Mouse (Mus musculus): ENCODE results near the gene Vars. TPM values are rescaled to one million over a fixed set of nuclear protein-coding genes. Genes with fewer than 3 reads are reported as not detected.
A peak's percentile ranks its signal among the peaks of the same experiment; 100 is the strongest.
"Not testable (repeated sequence)": the region's sequence is repeated elsewhere in the genome, so short reads cannot be mapped to it uniquely, and the experiment has no call there.

Vars gene
- polyA plus RNA-seq, 1 experiment from 2014 or later = 197 TPM

DNA sequence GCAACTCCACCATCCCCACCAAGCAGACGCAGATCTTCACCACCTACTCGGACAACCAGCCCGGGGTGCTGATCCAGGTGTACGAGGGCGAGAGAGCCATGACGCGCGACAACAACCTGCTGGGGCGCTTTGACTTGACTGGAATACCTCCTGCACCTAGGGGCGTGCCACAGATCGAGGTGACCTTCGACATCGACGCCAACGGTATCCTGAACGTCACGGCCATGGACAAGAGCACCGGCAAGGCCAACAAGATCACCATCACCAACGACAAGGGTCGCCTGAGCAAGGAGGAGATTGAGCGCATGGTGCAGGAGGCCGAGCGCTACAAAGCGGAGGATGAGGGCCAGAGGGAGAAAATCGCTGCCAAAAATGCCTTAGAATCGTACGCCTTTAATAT, 22.5 kb upstream of the Vars start:
- Histone ChIP-seq H3K4me3 (no peak overlapping the region), H3K36me3 (replicated peaks) (peaks cover 15% of the 10 kb centered on the region), H3K4me1 (peaks cover 18% of the 10 kb centered on the region), H3K27ac (replicated peaks) (no peak overlapping the region), H3K9me3 (no peaks in the 10 kb centered on the region), H3K27me3 (replicated peaks; ENCODE audit: low read depth, poor library complexity, severe bottlenecking) (peaks cover 9% of the 10 kb centered on the region)
- 91% methylated on average over 27 of the region's 27 CpGs for WGBS
- DNase-seq (ENCODE audit: low spot score) = no peak

DNA sequence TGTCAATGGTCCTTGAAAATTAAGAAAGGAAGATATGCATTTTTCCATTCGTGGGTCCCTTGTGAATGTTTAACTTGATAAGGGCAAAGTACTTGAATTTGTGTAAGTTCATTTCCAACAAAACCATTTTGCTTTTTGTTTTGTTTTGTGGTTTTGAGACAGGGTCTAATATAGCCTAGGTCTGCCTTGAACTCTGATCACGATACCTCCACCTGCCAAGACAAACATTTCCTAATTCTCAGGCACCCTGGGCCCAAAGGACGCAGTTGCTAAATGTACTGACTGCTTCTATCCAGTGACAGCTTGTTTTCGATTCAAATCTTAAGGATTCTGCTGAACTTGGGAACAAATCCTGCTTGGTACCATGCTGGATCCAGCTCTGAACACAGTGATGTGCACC, 21.2 kb upstream of the Vars start:
- 91% methylated on average over 4 of the region's 4 CpGs for WGBS
- H3K9me3 ChIP-seq = no peaks in the 10 kb centered on the region
- H3K36me3 ChIP-seq (replicated peaks) = peaks cover 25% of the 10 kb centered on the region
- H3K4me3 ChIP-seq = no peak overlapping the region
- no peaks in the 10 kb centered on the region for H3K27me3 ChIP-seq (replicated peaks; ENCODE audit: low read depth, poor library complexity, severe bottlenecking)
- peaks cover 20% of the 10 kb centered on the region for H3K4me1 ChIP-seq
- no peak for DNase-seq (ENCODE audit: low spot score)
- no peak overlapping the region for H3K27ac ChIP-seq (replicated peaks)

DNA sequence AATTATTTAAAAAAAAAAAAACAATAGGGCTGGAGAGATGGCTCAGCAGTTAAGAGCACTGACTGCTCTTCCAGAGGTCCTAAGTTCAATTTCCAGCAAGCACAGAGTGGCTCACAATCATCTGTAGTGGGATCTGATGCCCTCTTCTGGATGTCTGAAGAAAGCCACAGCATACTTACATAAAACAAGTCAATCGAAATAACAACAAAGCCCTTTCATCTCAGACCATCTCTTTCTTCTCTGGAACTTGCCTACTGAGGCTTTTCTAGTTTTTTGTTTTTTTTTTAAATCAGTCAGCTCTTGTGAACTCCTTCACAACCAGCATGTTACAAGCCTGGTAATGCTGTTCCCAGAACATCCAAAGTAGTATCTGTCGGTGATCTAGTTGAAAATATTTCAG, 20.1 kb upstream of the Vars start:
- DNase-seq (ENCODE audit: low spot score) = no peak
- 25% methylated on average over 2 of the region's 2 CpGs for WGBS
- H3K27ac ChIP-seq (replicated peaks) = peak overlapping the region; percentile 99
- no peaks in the 10 kb centered on the region for H3K9me3 ChIP-seq
- H3K4me3 ChIP-seq = peak overlapping the region; percentile 97
- peaks cover 36% of the 10 kb centered on the region for H3K36me3 ChIP-seq (replicated peaks)
- H3K27me3 ChIP-seq (replicated peaks; ENCODE audit: low read depth, poor library complexity, severe bottlenecking) = no peaks in the 10 kb centered on the region
- H3K4me1 ChIP-seq = peaks cover 20% of the 10 kb centered on the region

- Histone ChIP-seq H3K9me3 (no peaks in the 10 kb centered on the region), H3K27me3 (replicated peaks; ENCODE audit: low read depth, poor library complexity, severe bottlenecking) (no peaks in the 10 kb centered on the region), H3K36me3 (replicated peaks) (peaks cover 46% of the 10 kb centered on the region), H3K27ac (replicated peaks) (peak within 1 kb of the TSS; percentile 99), H3K4me1 (peaks cover 20% of the 10 kb centered on the region), H3K4me3 (peak within 1 kb of the TSS; percentile 97)
- under 1% methylated on average over 58 of the region's 58 CpGs for WGBS
- DNase-seq (ENCODE audit: low spot score) = peak; percentile 94
These were observed 19.1 kb upstream of the Vars start, which contains the start of gene Lsm2 for GRCm38 (mm10) chr17:34981690-34982180. TSS of gene Lsm2 (plus strand) at chr17:34981862.

GRCm38 (mm10) chr17:34982328-34982727, 18.5 kb upstream of the Vars start:
- under 1% methylated on average over 15 of the region's 15 CpGs for WGBS
- Histone ChIP-seq H3K27ac (replicated peaks) (peak overlapping the region; percentile 99), H3K9me3 (no peaks in the 10 kb centered on the region), H3K4me3 (peak overlapping the region; percentile 97), H3K36me3 (replicated peaks) (peaks cover 47% of the 10 kb centered on the region), H3K27me3 (replicated peaks; ENCODE audit: low read depth, poor library complexity, severe bottlenecking) (no peaks in the 10 kb centered on the region), H3K4me1 (peaks cover 20% of the 10 kb centered on the region)
- DNase-seq (ENCODE audit: low spot score) = no peak

DNA sequence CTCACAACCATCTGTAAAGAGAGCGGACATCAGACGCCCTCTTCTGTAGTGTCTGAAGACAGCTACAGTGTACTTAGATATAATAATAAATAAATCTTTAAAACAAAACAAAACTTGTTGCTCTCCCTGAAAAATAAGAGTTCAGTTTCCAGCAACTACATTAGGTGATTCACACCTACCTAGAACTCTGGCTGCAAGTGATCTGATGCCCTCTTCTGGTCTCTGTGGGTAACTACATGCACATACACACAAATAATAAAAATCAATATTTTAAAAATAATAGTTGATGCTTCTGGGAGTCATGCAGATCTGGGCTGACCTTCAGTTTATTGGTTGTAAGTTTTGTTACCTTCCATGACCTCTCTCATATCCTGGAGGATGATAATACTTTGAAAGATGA, 16.6 kb upstream of the Vars start:
- Histone ChIP-seq H3K27me3 (replicated peaks; ENCODE audit: low read depth, poor library complexity, severe bottlenecking) (no peaks in the 10 kb centered on the region), H3K4me1 (peaks cover 20% of the 10 kb centered on the region), H3K36me3 (replicated peaks) (peaks cover 57% of the 10 kb centered on the region), H3K9me3 (no peaks in the 10 kb centered on the region), H3K27ac (replicated peaks) (no peak overlapping the region), H3K4me3 (no peak overlapping the region)
- DNase-seq (ENCODE audit: low spot score) = no peak
- WGBS = 76% methylated on average over 2 of the region's 2 CpGs

GRCm38 (mm10) chr17:34994751-34995150, 6.0 kb upstream of the Vars start:
- H3K36me3 ChIP-seq (replicated peaks) = peaks cover 79% of the 10 kb centered on the region
- H3K27ac ChIP-seq (replicated peaks) = no peak overlapping the region
- no peaks in the 10 kb centered on the region for H3K9me3 ChIP-seq
- H3K27me3 ChIP-seq (replicated peaks; ENCODE audit: low read depth, poor library complexity, severe bottlenecking) = no peaks in the 10 kb centered on the region
- H3K4me1 ChIP-seq = peaks cover 22% of the 10 kb centered on the region
- no peak overlapping the region for H3K4me3 ChIP-seq
- DNase-seq (ENCODE audit: low spot score) = no peak

DNA sequence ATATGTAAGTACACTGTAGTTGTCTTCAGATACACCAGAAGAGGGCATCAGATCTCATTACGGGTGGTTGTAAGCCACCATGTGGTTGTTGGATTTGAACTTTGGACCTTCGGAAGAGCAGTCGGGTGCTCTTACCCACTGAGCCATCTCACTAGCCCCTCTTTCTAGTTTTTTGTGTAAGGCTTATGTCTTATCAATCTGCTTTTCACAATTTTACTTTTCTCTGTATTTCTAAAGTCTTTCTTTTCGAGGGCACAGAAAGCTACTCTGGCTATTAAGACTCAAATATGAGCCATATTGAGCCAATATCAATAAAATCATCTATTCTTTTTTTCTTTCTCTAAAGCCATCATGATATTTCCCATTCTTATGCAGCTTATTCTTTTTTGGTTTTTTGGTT, 5.6 kb upstream of the Vars start:
- not testable (repeated sequence) for H3K4me3 ChIP-seq; DNase-seq (ENCODE audit: low spot score); H3K27me3 ChIP-seq (replicated peaks; ENCODE audit: low read depth, poor library complexity, severe bottlenecking); H3K27ac ChIP-seq (replicated peaks); H3K9me3 ChIP-seq
- WGBS = 94% methylated on average over 4 of the region's 4 CpGs
- Histone ChIP-seq H3K36me3 (replicated peaks) (peaks cover 76% of the 10 kb centered on the region), H3K4me1 (peaks cover 26% of the 10 kb centered on the region)

DNA sequence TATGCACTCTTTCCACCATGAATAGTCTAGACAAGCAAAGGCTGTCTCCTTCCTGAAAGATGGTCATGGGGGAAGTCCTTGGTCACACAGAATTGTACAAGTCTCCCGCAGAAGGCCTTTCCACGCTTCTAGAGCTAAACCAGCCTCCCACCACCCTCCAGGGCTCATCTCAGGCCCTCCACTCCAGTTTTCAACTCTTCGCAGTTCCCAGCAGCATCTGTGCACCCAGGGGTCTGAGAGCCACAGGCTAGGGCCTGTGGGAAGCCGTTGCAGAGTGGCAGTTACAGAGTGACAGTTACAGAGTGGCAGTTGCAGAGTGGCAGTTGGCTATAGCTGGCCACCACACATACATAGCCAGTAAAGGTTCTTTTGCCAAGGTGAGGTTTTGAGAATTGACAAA, 4.9 kb upstream of the Vars start:
- peaks cover 26% of the 10 kb centered on the region for H3K4me1 ChIP-seq
- 94% methylated on average over 4 of the region's 4 CpGs for WGBS
- DNase-seq (ENCODE audit: low spot score); H3K4me3 ChIP-seq; H3K27ac ChIP-seq (replicated peaks); H3K9me3 ChIP-seq; H3K27me3 ChIP-seq (replicated peaks; ENCODE audit: low read depth, poor library complexity, severe bottlenecking): not testable (repeated sequence)
- H3K36me3 ChIP-seq (replicated peaks) = peaks cover 69% of the 10 kb centered on the region

- H3K4me1 ChIP-seq = peaks cover 29% of the 10 kb centered on the region
- H3K27ac ChIP-seq (replicated peaks) = no peak overlapping the region
- H3K4me3 ChIP-seq = peak overlapping the region; percentile 19; the same call in 1 of the 2 replicates
- no peaks in the 10 kb centered on the region for H3K27me3 ChIP-seq (replicated peaks; ENCODE audit: low read depth, poor library complexity, severe bottlenecking)
- peaks cover 62% of the 10 kb centered on the region for H3K36me3 ChIP-seq (replicated peaks)
- H3K9me3 ChIP-seq = no peaks in the 10 kb centered on the region
- 94% methylated on average over 13 of the region's 14 CpGs for WGBS
- DNase-seq (ENCODE audit: low spot score) = no peak
These were observed 4.2 kb upstream of the Vars start for GRCm38 (mm10) chr17:34996411-34997141.

- no peaks in the 10 kb centered on the region for H3K27me3 ChIP-seq (replicated peaks; ENCODE audit: low read depth, poor library complexity, severe bottlenecking)
- H3K27ac ChIP-seq (replicated peaks) = no peak overlapping the region
- 92% methylated on average over 5 of the region's 5 CpGs for WGBS
- H3K4me1 ChIP-seq = peaks cover 33% of the 10 kb centered on the region
- H3K36me3 ChIP-seq (replicated peaks) = peaks cover 57% of the 10 kb centered on the region
- peak overlapping the region; percentile 19; the same call in 1 of the 2 replicates for H3K4me3 ChIP-seq
- no peak for DNase-seq (ENCODE audit: low spot score)
- no peaks in the 10 kb centered on the region for H3K9me3 ChIP-seq
These were observed 3.7 kb upstream of the Vars start for GRCm38 (mm10) chr17:34997142-34997483.

DNA sequence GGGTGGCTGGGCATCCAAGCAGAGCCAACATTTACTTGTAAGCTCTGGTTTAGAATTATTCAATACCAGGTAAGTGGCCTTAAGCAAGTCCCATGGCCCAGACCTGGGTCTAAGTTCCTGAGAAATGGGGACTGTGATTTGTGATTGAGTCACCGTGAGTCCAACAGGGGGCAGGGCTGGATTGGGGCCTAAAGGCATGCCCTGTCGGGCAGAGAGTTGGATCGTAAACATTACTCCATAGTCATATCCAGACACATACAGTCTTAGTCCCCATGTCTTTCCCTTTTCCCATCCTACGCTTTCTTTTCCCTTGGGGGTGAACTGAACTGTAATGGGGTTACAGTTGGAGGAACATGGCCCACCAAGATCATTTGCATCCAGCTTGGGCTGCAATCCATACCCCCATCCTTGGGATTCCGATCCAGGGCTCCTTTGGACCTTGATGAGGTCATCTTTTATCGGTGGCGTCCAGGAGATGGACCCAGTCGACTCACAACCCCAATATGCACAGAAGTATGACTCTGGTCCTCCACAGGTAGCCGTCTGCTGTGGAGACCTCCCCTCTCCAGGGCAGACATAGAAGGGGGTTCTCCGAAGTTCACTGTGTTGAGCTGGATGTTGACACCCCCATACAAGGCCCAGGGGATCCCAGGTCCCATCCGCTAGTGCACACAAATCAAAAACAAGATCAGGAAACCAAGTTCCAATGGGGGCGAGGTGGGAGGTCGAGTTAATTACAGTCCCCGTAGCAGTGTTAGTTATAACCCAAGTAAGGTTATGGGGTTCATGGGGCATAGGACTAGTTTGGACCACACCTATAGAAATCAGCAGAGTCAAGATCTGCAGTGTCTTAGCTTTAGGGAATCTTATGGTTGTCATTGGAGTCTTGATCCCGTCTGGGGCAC, 2.0 kb upstream of the Vars start:
- no peaks in the 10 kb centered on the region for H3K9me3 ChIP-seq
- H3K4me3 ChIP-seq = peak overlapping the region; percentile 97
- no peak for DNase-seq (ENCODE audit: low spot score)
- H3K27ac ChIP-seq (replicated peaks) = peak overlapping the region; percentile 92; the same call in 1 of the 2 replicates
- 94% methylated on average over 15 of the region's 15 CpGs for WGBS
- H3K36me3 ChIP-seq (replicated peaks) = peaks cover 55% of the 10 kb centered on the region
- no peaks in the 10 kb centered on the region for H3K27me3 ChIP-seq (replicated peaks; ENCODE audit: low read depth, poor library complexity, severe bottlenecking)
- H3K4me1 ChIP-seq = peaks cover 49% of the 10 kb centered on the region

Data from embryonic facial prominence, embryonic 10.5 days (tissue).